Comparison of ENCODE assay signal across 8 mouse cellular contexts in the genomic region with DNA sequence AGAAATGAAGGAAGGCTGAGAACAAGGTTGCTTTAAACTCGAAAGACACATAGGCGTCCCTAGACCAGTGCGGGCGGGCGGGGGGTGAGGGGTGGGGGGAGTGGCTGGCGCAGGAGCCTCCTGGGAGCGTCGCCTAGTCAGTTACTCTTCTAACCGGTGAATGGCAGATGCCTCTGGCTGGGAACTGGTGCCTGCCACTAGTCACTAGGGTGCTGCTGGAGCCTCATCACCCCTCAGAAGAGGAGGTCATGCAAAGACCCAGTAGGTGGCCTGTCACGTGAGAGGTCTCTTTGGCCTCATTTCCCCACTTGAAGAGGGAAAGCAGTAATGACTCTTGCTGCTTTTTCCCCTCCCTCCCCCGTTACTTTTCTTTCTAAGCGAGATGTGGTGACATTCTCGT. TPM values are rescaled to one million over a fixed set of nuclear protein-coding genes. Genes with fewer than 3 reads are reported as not detected.
DNase-seq lines count a peak whose midpoint lies in the region; ATAC-seq and TF ChIP-seq lines count a peak whose summit lies in the region.

No protein-coding gene starts in this region.

- H3K4me1 ChIP-seq in spleen, adult 2 months (ENCODE audit: control insufficient read depth, insufficient read depth, insufficient read length): peaks cover 7% of the 10 kb centered on the region
- H3K4me1 ChIP-seq in limb, embryonic 14.5 days (ENCODE audit: control insufficient read depth, insufficient read depth, low read length): peaks cover 17% of the 10 kb centered on the region
- peaks cover 12% of the 10 kb centered on the region for H3K4me1 ChIP-seq in stomach, embryonic 16.5 days (ENCODE audit: control insufficient read depth, insufficient read depth, low read length)

- DNase-seq in spleen, adult 2 months (ENCODE audit: low read depth in 1 of 2, low spot score in 2 of 2): no peak
- DNase-seq in spleen, adult 12 weeks (ENCODE audit: low spot score): no peak
- DNase-seq in limb, embryonic 14.5 days (ENCODE audit: low spot score): no peak
- DNase-seq in gastrocnemius, adult 8-10 months (ENCODE audit: low spot score in 2 of 2): no peak
- no peak for DNase-seq in thymus, postnatal 10 days (ENCODE audit: low spot score in 2 of 2)

- WGBS in spleen, adult 2 months: 2% methylated on average over 13 of the region's 13 CpGs
- WGBS in limb, embryonic 14.5 days: 2% methylated on average over 13 of the region's 13 CpGs
- 3% methylated on average over 13 of the region's 13 CpGs for WGBS in stomach, embryonic 16.5 days

- peak overlapping the region; percentile 35 for H3K4me3 ChIP-seq in spleen, adult 2 months (ENCODE audit: extremely low read depth, insufficient read depth, insufficient read length)
- H3K4me3 ChIP-seq in limb, embryonic 14.5 days (replicated peaks; ENCODE audit: low read length): peak overlapping the region; percentile 49
- H3K4me3 ChIP-seq in stomach, embryonic 16.5 days (replicated peaks; ENCODE audit: low read length): peak overlapping the region; percentile 53

- H3K9me3 ChIP-seq in limb, embryonic 14.5 days (ENCODE audit: control insufficient read depth, low read length): no peaks in the 10 kb centered on the region
- no peaks in the 10 kb centered on the region for H3K9me3 ChIP-seq in stomach, embryonic 16.5 days (replicated peaks; ENCODE audit: control insufficient read depth, low read length)

- peaks cover 9% of the 10 kb centered on the region; the same call in 1 of the 2 replicates for H3K27me3 ChIP-seq in spleen, adult 2 months (ENCODE audit: control insufficient read depth, insufficient read depth, low read length)
- H3K27me3 ChIP-seq in limb, embryonic 14.5 days (ENCODE audit: control insufficient read depth, insufficient read depth, low read length): peaks cover 53% of the 10 kb centered on the region
- peaks cover 64% of the 10 kb centered on the region for H3K27me3 ChIP-seq in stomach, embryonic 16.5 days (ENCODE audit: control insufficient read depth, insufficient read depth, low read length)

- H3K9ac ChIP-seq in limb, embryonic 14.5 days (ENCODE audit: low read depth, low read length, severe bottlenecking): no peak overlapping the region
- no peak overlapping the region for H3K9ac ChIP-seq in stomach, embryonic 16.5 days (ENCODE audit: low read length)

- H3K4me2 ChIP-seq in limb, embryonic 14.5 days (replicated peaks; ENCODE audit: low read depth, low read length, severe bottlenecking): peak overlapping the region; percentile 96
- H3K4me2 ChIP-seq in stomach, embryonic 16.5 days (ENCODE audit: low read depth, low read length): peak overlapping the region; percentile 98

- H3K36me3 ChIP-seq in spleen, adult 2 months (ENCODE audit: control insufficient read depth, insufficient read depth, low read length): no peaks in the 10 kb centered on the region
- no peaks in the 10 kb centered on the region for H3K36me3 ChIP-seq in limb, embryonic 14.5 days (ENCODE audit: control insufficient read depth, insufficient read depth, low read length)
- no peaks in the 10 kb centered on the region for H3K36me3 ChIP-seq in stomach, embryonic 16.5 days (ENCODE audit: control insufficient read depth, insufficient read depth, low read length)

- no peak overlapping the region for H3K27ac ChIP-seq in spleen, adult 2 months (ENCODE audit: insufficient read depth, low read length)
- H3K27ac ChIP-seq in limb, embryonic 14.5 days (replicated peaks; ENCODE audit: low read depth, low read length): no peak overlapping the region
- H3K27ac ChIP-seq in stomach, embryonic 16.5 days (ENCODE audit: low read length): no peak overlapping the region

- TF ChIP-seq POLR2A in spleen, adult 2 months (IDR thresholded peaks at IDR 0.05; ENCODE audit: low read depth, low read length): no peak
- TF ChIP-seq POLR2A in limb, embryonic 14.5 days (IDR thresholded peaks at IDR 0.05; ENCODE audit: borderline replicate concordance, extremely low read depth, insufficient read depth, insufficient read length): no peak

- TF ChIP-seq CTCF in spleen, adult 2 months (IDR thresholded peaks at IDR 0.05; ENCODE audit: extremely low read depth, insufficient read depth, insufficient read length, insufficient replicate concordance): no peak

- peak; percentile 31; the same call in 1 of the 2 replicates for ATAC-seq in granulocyte monocyte progenitor cell, adult 5-6 weeks (replicated peaks; ENCODE audit: poor library complexity, severe bottlenecking)
- ATAC-seq in limb, embryonic 14.5 days (ENCODE audit: low FRiP score, low read depth): no peak
- ATAC-seq in stomach, embryonic 16.5 days (ENCODE audit: insufficient read depth, low FRiP score): no peak
- ATAC-seq in megakaryocyte-erythroid progenitor cell, adult 5-6 weeks (replicated peaks; ENCODE audit: low FRiP score, low TSS enrichment, poor library complexity, severe bottlenecking): no peak

RNA-seq across cellular contexts. Expression of a gene that starts 1.0 kb away (rescaled TPM):
- 26.0 and 28.0 TPM in 2 replicates for polyA plus RNA-seq in spleen, adult 2 months (2012; rRNA removed)
- not detected in 2 replicates for total RNA-seq in granulocyte monocyte progenitor cell, adult 5-6 weeks (2014; fragmentation: Nextera tagmentation)
- total RNA-seq in granulocyte monocyte progenitor cell, adult 5-6 weeks (2017): 0.98 TPM in 1 of 2 replicates, not detected in the other
- polyA plus RNA-seq in limb, embryonic 14.5 days (2012; rRNA removed): 2.3 TPM in 2 replicates
- polyA plus RNA-seq in limb, embryonic 14.5 days (2014; fragmentation: Nextera tagmentation; extraction: Ambion mirVana): 2.2 and 2.5 TPM in 2 replicates
- polyA plus RNA-seq in stomach, embryonic 16.5 days (2015; fragmentation: Nextera tagmentation; extraction: Ambion mirVana): 0.46 and 0.54 TPM in 2 replicates
- total RNA-seq in gastrocnemius, adult 8-10 months (2022): 1 to 10 TPM; 1.7 to 3.4 (median 2.9) TPM
- not detected in 2 replicates for total RNA-seq in megakaryocyte-erythroid progenitor cell, adult 5-6 weeks (2014; fragmentation: Nextera tagmentation)
- not detected in 2 replicates for total RNA-seq in megakaryocyte-erythroid progenitor cell, adult 5-6 weeks (2017)

RNA-seq across cellular contexts. Expression of a gene that starts 51.5 kb away (rescaled TPM):
- 18.9 and 21.6 TPM in 2 replicates for polyA plus RNA-seq in spleen, adult 2 months (2012; rRNA removed)
- total RNA-seq in granulocyte monocyte progenitor cell, adult 5-6 weeks (2014; fragmentation: Nextera tagmentation): 82.9 and 93.1 TPM in 2 replicates
- total RNA-seq in granulocyte monocyte progenitor cell, adult 5-6 weeks (2017): 137 and 140 TPM in 2 replicates
- 84.7 and 118 TPM in 2 replicates for polyA plus RNA-seq in limb, embryonic 14.5 days (2012; rRNA removed)
- polyA plus RNA-seq in limb, embryonic 14.5 days (2014; fragmentation: Nextera tagmentation; extraction: Ambion mirVana): 139 and 144 TPM in 2 replicates
- polyA plus RNA-seq in stomach, embryonic 16.5 days (2015; fragmentation: Nextera tagmentation; extraction: Ambion mirVana): 147 and 150 TPM in 2 replicates
- total RNA-seq in gastrocnemius, adult 8-10 months (2022): 10 to 100 TPM; 51.7 to 54.8 (median 53.8) TPM
- 104 and 149 TPM in 2 replicates for total RNA-seq in megakaryocyte-erythroid progenitor cell, adult 5-6 weeks (2014; fragmentation: Nextera tagmentation)
- total RNA-seq in megakaryocyte-erythroid progenitor cell, adult 5-6 weeks (2017): 241 and 258 TPM in 2 replicates
